Mouse (Mus musculus): ENCODE data around the gene Acaa1b.

The Acaa1b gene

GRCm38 (mm10) chr9:119142066-119142465 lies 14.8 kb downstream of the Acaa1b start:
- DNase-seq = no peak

DNA sequence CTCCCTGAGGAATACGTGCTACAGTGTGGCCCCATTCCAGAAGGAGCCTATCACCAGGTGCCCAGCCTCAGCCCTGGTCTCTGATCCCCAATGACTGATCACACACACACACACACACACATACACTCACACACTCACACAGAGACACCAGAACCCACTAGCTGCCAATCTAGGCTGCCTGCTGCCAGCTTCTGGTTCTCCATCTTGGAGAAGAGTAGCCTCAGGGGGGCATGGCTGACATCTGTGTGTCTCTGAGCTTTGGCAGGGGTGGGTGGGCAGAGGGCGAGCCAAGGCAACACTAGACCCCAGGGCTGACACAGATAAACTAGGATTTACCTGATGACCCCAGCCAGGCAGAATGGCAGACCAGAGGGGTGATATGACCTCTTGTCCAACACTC lies 18.1 kb downstream of the Acaa1b start:
- DNase-seq = no peak

GRCm38 (mm10) chr9:119130692-119131091 lies 26.2 kb downstream of the Acaa1b start:
- no peak for DNase-seq

- no peak for DNase-seq
Measured at GRCm38 (mm10) chr9:119128436-119129181, 28.3 kb downstream of the Acaa1b start.

DNA sequence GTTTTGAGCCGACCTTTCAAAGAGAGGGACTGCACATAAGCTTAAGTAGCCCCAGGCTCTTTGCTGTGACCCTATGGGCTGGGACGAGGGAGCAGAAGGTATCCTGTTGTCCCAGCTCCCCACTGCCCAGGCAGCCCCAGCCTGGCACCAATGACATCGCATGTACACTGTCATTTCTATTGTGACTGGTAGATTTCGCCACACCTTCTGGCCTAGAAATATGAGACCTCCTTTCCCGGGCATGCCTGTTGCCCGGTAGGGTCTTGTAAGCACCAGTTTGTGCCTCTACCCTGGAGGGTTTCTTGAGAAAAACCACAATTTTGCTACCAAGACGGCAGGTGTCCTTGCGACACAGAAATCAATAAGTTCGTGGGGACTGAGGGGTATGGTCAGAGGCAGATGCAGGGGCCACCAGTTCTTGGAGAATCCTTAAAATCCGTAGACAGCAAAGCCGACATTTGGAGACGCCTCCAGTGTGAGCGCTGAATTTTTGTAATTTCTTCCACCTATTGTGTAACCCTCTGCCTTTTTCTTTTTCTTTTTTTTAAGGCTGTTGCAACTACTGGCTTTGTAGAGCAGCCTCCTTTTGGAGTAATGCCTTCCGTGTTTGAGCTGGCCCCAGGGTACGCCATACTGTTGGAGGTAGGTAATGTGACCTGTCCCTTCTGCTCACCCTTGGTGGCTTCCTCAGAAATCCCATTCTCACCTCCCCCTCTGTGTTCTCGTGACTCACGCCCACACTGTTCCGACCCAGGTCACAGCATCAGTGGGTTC lies 34.1 kb downstream of the Acaa1b start:
- no peak for DNase-seq

- no peak for DNase-seq
Measured at GRCm38 (mm10) chr9:119120168-119120560, 36.7 kb downstream of the Acaa1b start.

DNA sequence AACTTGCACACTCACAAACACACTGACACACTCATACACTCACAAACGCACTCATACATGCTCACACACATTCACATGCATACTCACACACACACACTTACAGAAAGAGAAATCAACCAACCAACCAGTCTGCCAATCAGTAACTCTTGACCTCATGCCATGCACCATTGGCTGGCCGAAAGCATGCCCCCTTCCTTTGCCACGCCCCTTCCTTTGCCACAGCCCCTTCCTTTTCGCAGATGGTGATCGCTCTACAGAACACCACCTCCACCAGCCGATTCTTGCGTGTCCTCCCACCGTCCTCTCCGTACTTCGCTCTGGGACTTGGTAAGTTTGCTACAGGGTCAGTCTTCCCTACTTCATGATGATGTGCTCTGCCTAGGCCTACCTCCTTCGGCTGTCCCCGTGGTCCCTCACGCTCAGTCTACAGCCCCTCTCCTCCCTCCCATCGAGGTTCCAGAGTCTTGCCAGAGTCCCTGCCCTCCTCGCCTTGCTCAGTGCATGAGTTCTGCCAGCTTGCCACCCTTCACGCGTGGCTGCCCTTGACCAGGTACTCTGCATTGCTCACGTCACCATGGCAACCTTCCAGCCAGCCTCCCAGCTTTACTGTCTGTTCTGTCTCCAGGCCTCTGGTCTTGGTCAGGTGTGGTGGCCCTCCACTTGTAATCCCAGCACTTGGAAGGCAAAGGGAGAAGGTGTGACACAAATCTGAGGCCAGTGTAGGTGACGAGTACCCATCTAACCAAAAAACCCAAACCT lies 37.3 kb downstream of the Acaa1b start:
- no peak for DNase-seq

GRCm38 (mm10) chr9:119114911-119115310 lies 42.0 kb downstream of the Acaa1b start:
- no peak for DNase-seq

DNA sequence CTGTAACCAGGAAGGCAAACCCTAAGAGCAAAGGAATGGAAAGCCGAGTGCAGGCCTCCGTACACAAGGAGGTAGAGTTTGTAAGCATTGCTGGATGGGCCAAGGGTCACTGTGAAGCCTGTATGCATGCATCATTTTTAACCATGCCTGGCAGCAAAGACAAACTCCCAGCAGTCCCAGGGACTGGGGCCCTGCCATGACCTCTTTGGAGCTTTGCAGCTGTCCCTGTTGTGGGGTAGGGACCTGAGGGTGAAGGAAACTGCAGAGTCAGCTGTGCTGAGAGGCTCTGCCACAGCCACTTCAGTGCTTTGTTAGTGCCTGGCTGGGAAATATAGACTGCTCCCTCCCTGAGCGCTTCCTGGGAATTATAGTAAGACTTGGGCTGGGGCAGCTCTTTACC lies 46.3 kb downstream of the Acaa1b start:
- DNase-seq = no peak

GRCm38 (mm10) chr9:119109685-119110353 lies 47.1 kb downstream of the Acaa1b start:
- no peak for DNase-seq

GRCm38 (mm10) chr9:119107566-119107965 lies 49.3 kb downstream of the Acaa1b start:
- no peak for DNase-seq

DNA sequence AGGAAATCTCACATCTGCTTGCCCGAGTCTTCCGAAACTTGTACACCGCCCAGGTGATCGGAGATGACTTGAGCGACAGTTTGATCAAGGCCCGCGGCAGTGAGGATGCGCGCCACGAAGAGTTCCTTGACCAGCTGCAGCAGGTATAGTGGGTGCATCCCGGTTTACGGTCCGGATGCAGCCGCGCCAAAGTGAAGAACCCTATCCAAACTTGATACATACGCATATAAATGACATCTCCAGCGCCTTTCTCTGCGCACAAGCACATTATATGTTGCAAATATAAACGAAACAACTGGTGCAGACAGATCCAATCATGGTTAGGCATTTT lies 54.1 kb downstream of the Acaa1b start:
- no peak for DNase-seq

- peak; percentile 70 for DNase-seq
Measured at GRCm38 (mm10) chr9:119101992-119102782, 54.7 kb downstream of the Acaa1b start, which contains the start of gene Dlec1. Gene Dlec1, plus strand, starts transcription at chr9:119102478.

- no peak for DNase-seq
Measured at GRCm38 (mm10) chr9:119100177-119100898, 56.6 kb downstream of the Acaa1b start.

All from lung, postnatal 14 days (tissue).